22 mouse cellular contexts compared by ENCODE assay signal in genomic region chr15:56531529-56531928, GRCm38 (mm10).
DNase-seq lines count a peak whose midpoint lies in the region; ATAC-seq and TF ChIP-seq lines count a peak whose summit lies in the region.
"Had no signal": no experiment of that assay in that cellular context is flagged by ENCODE, and none has a peak within 500 bp of the region (broad histone marks: within the 10 kb centered on the region; RNA-seq: fewer than 3 reads in every experiment).

No protein-coding gene starts in this region.

- TF ChIP-seq POLR2A in kidney, adult 2 months (IDR thresholded peaks at IDR 0.05; ENCODE audit: low read depth, low read length): no peak

- no peak overlapping the region for H3K27ac ChIP-seq in kidney, embryonic 14.5 days (ENCODE audit: low read depth, low read length)
- H3K27ac ChIP-seq in kidney, adult 2 months (ENCODE audit: insufficient read depth, low read depth, low read length): no peak overlapping the region
- no peak overlapping the region for H3K27ac ChIP-seq in kidney, embryonic 16.5 days (ENCODE audit: low read length)
- H3K27ac ChIP-seq: embryonic facial prominence, embryonic 10.5 days; embryonic facial prominence, embryonic 12.5 days; forebrain, embryonic 13.5 days; forebrain, embryonic 15.5 days had no signal

- no peak overlapping the region for H3K9ac ChIP-seq in kidney, embryonic 14.5 days (ENCODE audit: low read depth, low read length)
- H3K9ac ChIP-seq in kidney, embryonic 16.5 days (replicated peaks; ENCODE audit: low read length): no peak overlapping the region
- H3K9ac ChIP-seq: embryonic facial prominence, embryonic 12.5 days; forebrain, embryonic 13.5 days; forebrain, embryonic 15.5 days; forebrain, postnatal 0 days had no signal

- 1% methylated on average over 2 of the region's 2 CpGs for WGBS in kidney, embryonic 14.5 days
- 14% methylated on average over 2 of the region's 2 CpGs for WGBS in kidney, adult 2 months
- 12% methylated on average over 2 of the region's 2 CpGs for WGBS in kidney, embryonic 16.5 days

- H3K9me3 ChIP-seq in kidney, embryonic 14.5 days (ENCODE audit: control insufficient read depth, low read length): no peaks in the 10 kb centered on the region
- H3K9me3 ChIP-seq in kidney, embryonic 16.5 days (ENCODE audit: low read length): no peaks in the 10 kb centered on the region
- H3K9me3 ChIP-seq: embryonic facial prominence, embryonic 10.5 days; embryonic facial prominence, embryonic 12.5 days; forebrain, embryonic 13.5 days; forebrain, embryonic 15.5 days had no signal

- H3K4me2 ChIP-seq in kidney, embryonic 14.5 days (replicated peaks; ENCODE audit: low read depth, low read length): no peak overlapping the region
- no peak overlapping the region for H3K4me2 ChIP-seq in kidney, embryonic 16.5 days (replicated peaks; ENCODE audit: low read depth, low read length)
- H3K4me2 ChIP-seq: embryonic facial prominence, embryonic 12.5 days; forebrain, embryonic 13.5 days; forebrain, embryonic 15.5 days had no signal

- TF ChIP-seq CTCF in kidney, adult 2 months (conservative IDR thresholded peaks at IDR 0.05; ENCODE audit: insufficient read depth, insufficient read length, low read depth, low read length): no peak

- no peaks in the 10 kb centered on the region for H3K36me3 ChIP-seq in kidney, embryonic 14.5 days (ENCODE audit: control insufficient read depth, insufficient read depth, low read length)
- no peaks in the 10 kb centered on the region for H3K36me3 ChIP-seq in kidney, adult 2 months (ENCODE audit: control insufficient read depth, insufficient read depth, low read length)
- no peaks in the 10 kb centered on the region for H3K36me3 ChIP-seq in kidney, embryonic 16.5 days (ENCODE audit: insufficient read depth, low read length)
- H3K36me3 ChIP-seq: embryonic facial prominence, embryonic 10.5 days; embryonic facial prominence, embryonic 12.5 days; forebrain, embryonic 15.5 days had no signal

- DNase-seq in kidney, adult 2 months: no peak
- DNase-seq in kidney, postnatal 14 days: no peak
- peak; percentile 31 for DNase-seq in embryo, embryonic 10.5 days (ENCODE audit: low spot score)
- DNase-seq in embryo, embryonic 9.5 days (ENCODE audit: extremely low spot score): peak; percentile 15
- DNase-seq in frontal cortex, adult 2 months (ENCODE audit: extremely low spot score in 1 of 2, low spot score in 1 of 2): no peak
- no peak for DNase-seq in retina, embryonic 14.5 days (ENCODE audit: low spot score)
- DNase-seq: adrenal gland, adult 8-10 months; adrenal gland, postnatal 14 days; adrenal gland, postnatal 36 days; cerebellum, adult 11-12 months; cerebellum, adult 2 months; cerebellum, adult 9-10 months; cerebellum, postnatal 10 days; cerebellum, postnatal 25 days; forebrain, postnatal 0 days had no signal

- peak; percentile 88; the same call in 1 of the 2 replicates for ATAC-seq in kidney, embryonic 14.5 days (ENCODE audit: low FRiP score, low TSS enrichment)
- peak; percentile 54; the same call in 1 of the 2 replicates for ATAC-seq in kidney, embryonic 16.5 days (ENCODE audit: low FRiP score, low TSS enrichment)
- ATAC-seq: activated CD4-positive, CD25-positive, alpha-beta regulatory T cell, adult 4 months; forebrain, embryonic 13.5 days; forebrain, embryonic 15.5 days; forebrain, postnatal 0 days had no signal

- no peaks in the 10 kb centered on the region for H3K4me1 ChIP-seq in kidney, embryonic 14.5 days (ENCODE audit: control insufficient read depth, insufficient read depth, low read length)
- H3K4me1 ChIP-seq in kidney, adult 2 months (ENCODE audit: control insufficient read depth, insufficient read depth, low read length): no peaks in the 10 kb centered on the region
- no peaks in the 10 kb centered on the region for H3K4me1 ChIP-seq in kidney, embryonic 16.5 days (ENCODE audit: insufficient read depth, low read length)
- H3K4me1 ChIP-seq: embryonic facial prominence, embryonic 10.5 days; embryonic facial prominence, embryonic 12.5 days; forebrain, embryonic 13.5 days; forebrain, embryonic 15.5 days had no signal

- H3K27me3 ChIP-seq in kidney, embryonic 14.5 days (ENCODE audit: control insufficient read depth, insufficient read depth, low read length): no peaks in the 10 kb centered on the region
- H3K27me3 ChIP-seq in kidney, adult 2 months (replicated peaks; ENCODE audit: control insufficient read depth, insufficient read depth, low read length): no peaks in the 10 kb centered on the region
- no peaks in the 10 kb centered on the region for H3K27me3 ChIP-seq in kidney, embryonic 16.5 days (ENCODE audit: insufficient read depth, low read length)
- H3K27me3 ChIP-seq: embryonic facial prominence, embryonic 12.5 days; forebrain, embryonic 13.5 days; forebrain, embryonic 15.5 days had no signal

- no peak overlapping the region for H3K4me3 ChIP-seq in kidney, embryonic 14.5 days (ENCODE audit: low read length)
- no peak overlapping the region for H3K4me3 ChIP-seq in kidney, adult 2 months (ENCODE audit: insufficient read depth, low read depth, low read length)
- no peak overlapping the region for H3K4me3 ChIP-seq in kidney, embryonic 16.5 days (ENCODE audit: low read length)
- H3K4me3 ChIP-seq: embryonic facial prominence, embryonic 10.5 days; embryonic facial prominence, embryonic 12.5 days; forebrain, embryonic 13.5 days; forebrain, embryonic 15.5 days had no signal

Comparison
In these comparisons a context has a peak if more than half of its experiments do, and no peak if none do; other contexts are left out.
1. DNase-seq: peak in embryo, embryonic 10.5 days (single experiment) and embryo, embryonic 9.5 days (single experiment); none in kidney, adult 2 months (single experiment), kidney, postnatal 14 days (single experiment), frontal cortex, adult 2 months (0 of 2) and retina, embryonic 14.5 days (single experiment).